Mouse (Mus musculus): ENCODE results near the gene Grpr. TPM values are rescaled to one million over a fixed set of nuclear protein-coding genes. Genes with fewer than 3 reads are reported as not detected.
A peak's percentile ranks its signal among the peaks of the same experiment; 100 is the strongest.

Gene Grpr
- polyA plus RNA-seq (2015; fragmentation: Nextera tagmentation; extraction: Ambion mirVana), result 0.26 and 0.35 TPM in 2 replicates

GRCm38 (mm10) chrX:163549666-163550065 lies at the start of gene Grpr:
Grpr (minus strand) TSS chrX:163549677.
- peak; percentile 98 for ATAC-seq (ENCODE audit: low FRiP score, low TSS enrichment)

DNA sequence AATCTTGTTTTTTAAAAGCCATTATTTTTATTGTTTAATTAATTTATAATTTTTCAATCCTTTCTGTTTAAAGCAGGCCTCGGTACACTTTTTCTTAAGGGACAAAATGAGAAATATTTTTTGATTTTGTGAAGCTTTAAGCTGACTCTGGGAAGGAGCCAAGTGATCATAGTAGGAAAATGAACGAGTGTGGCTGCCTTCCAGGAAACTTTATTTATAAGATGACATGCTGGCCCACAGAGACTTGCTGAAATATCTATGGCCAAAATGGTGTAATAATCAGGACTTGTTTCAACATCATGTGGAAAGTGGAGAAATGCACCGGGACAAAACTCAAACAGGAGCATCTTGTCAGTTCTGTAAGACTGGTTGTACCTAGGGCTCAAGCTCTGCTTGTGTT lies 11.0 kb upstream of the Grpr start:
- Histone ChIP-seq H3K27ac (ENCODE audit: low read length) (no peak overlapping the region), H3K9me3 (ENCODE audit: low read length) (no peaks in the 10 kb centered on the region), H3K4me3 (ENCODE audit: low read length) (no peak overlapping the region), H3K4me1 (ENCODE audit: insufficient read depth, low read length) (no peaks in the 10 kb centered on the region), H3K27me3 (ENCODE audit: insufficient read depth, low read length) (peaks cover 10% of the 10 kb centered on the region; the same call in 1 of the 2 replicates), H3K4me2 (replicated peaks; ENCODE audit: low read depth, low read length) (no peak overlapping the region), H3K9ac (replicated peaks; ENCODE audit: low read length) (no peak overlapping the region), H3K36me3 (ENCODE audit: insufficient read depth, low read length) (no peaks in the 10 kb centered on the region)
- 69% methylated on average over 3 of the region's 3 CpGs for WGBS
- ATAC-seq (ENCODE audit: low FRiP score, low TSS enrichment), result no peak

More at GRCm38 (mm10) chrX:163549666-163550065, at the start of gene Grpr:
- no peaks in the 10 kb centered on the region for H3K36me3 ChIP-seq (ENCODE audit: insufficient read depth, low read length)
- no peak within 1 kb of the TSS for H3K4me2 ChIP-seq (replicated peaks; ENCODE audit: low read depth, low read length)
- no peak within 1 kb of the TSS for H3K27ac ChIP-seq (ENCODE audit: low read length)
- no peak within 1 kb of the TSS for H3K9ac ChIP-seq (replicated peaks; ENCODE audit: low read length)
- no peak within 1 kb of the TSS for H3K4me3 ChIP-seq (ENCODE audit: low read length)
- peaks cover 15% of the 10 kb centered on the region for H3K27me3 ChIP-seq (ENCODE audit: insufficient read depth, low read length)
- no peaks in the 10 kb centered on the region for H3K4me1 ChIP-seq (ENCODE audit: insufficient read depth, low read length)
- 23% methylated on average over 7 of the region's 7 CpGs for WGBS
- no peaks in the 10 kb centered on the region for H3K9me3 ChIP-seq (ENCODE audit: low read length)

DNA sequence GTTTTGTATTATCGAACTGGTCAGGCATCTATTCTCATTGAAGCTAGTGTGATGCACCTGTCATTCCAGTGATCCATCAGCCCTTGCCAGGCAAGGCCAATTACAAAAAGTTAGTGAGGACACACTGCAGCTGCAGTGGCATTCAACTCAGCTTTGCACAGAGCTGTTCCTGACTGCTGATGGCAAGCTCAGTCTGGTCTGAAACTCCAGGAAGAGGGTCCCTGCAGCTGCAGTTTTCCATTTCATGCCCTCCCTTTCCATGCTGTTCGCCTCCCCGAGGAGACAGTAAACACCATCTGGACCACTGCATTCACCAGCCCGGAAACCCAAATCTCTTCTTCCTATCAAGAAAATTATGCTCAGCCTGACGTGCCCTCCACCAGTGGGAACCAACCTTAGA lies 2.4 kb downstream of the Grpr start:
- 81% methylated on average over 5 of the region's 5 CpGs for WGBS
- Histone ChIP-seq H3K9me3 (ENCODE audit: low read length) (no peaks in the 10 kb centered on the region), H3K4me3 (ENCODE audit: low read length) (no peak overlapping the region), H3K27me3 (ENCODE audit: insufficient read depth, low read length) (peaks cover 16% of the 10 kb centered on the region), H3K4me1 (ENCODE audit: insufficient read depth, low read length) (no peaks in the 10 kb centered on the region), H3K36me3 (ENCODE audit: insufficient read depth, low read length) (no peaks in the 10 kb centered on the region), H3K27ac (ENCODE audit: low read length) (no peak overlapping the region), H3K9ac (replicated peaks; ENCODE audit: low read length) (no peak overlapping the region), H3K4me2 (replicated peaks; ENCODE audit: low read depth, low read length) (no peak overlapping the region)
- ATAC-seq (ENCODE audit: low FRiP score, low TSS enrichment), result no peak

DNA sequence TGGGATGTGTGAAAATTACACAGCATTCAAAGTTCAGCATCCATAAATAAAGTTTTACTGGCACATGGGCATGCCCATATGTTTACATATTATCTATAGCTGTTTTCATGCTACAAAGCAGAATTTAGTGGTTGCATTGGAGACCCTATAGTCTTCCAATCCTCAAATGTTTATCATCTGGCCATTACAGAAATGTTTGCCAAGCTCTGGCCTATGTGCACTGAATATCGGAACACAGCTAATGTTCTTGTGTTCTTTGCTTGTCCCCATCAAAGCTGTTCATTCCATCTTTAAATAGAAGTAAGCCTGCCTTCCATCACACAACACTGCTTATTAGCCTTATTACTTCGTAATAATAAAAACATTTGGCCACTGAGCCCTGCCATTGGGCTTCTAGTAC lies 16.6 kb downstream of the Grpr start:
- ATAC-seq (ENCODE audit: low FRiP score, low TSS enrichment), result no peak
- WGBS, result 63% methylated on average over 2 of the region's 2 CpGs
- no peak overlapping the region for H3K4me3 ChIP-seq (ENCODE audit: low read length)

DNA sequence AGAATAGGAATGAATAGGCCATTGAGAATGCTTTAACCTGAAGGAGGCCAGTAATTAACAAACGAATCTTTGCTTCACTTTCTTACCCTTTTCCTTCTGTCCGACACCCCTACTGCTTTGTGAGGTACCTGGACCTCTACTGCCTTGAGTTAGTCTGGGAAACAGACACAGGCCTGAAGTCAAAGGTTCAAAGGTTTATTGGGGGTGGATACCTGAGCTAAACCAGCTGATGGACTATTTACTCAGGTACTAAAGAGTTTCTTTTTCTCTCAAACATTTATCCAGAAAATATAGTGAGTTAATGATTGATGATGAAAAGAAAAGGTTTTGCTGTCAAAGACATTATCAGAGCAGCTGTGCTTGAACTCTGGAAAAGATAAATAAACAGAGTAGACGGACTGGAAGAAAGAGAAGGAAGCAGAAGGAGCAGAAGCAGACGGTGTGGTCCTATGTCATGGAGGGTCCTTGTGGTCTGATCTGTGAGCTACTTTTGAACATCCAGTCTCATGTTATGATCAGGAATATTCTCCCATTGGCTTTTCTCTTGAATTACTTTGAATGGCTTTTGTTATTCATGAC lies 30.4 kb downstream of the Grpr start:
- no peak overlapping the region for H3K27ac ChIP-seq (ENCODE audit: low read length)
- no peaks in the 10 kb centered on the region for H3K36me3 ChIP-seq (ENCODE audit: insufficient read depth, low read length)
- no peaks in the 10 kb centered on the region for H3K9me3 ChIP-seq (ENCODE audit: low read length)
- H3K27me3 ChIP-seq (ENCODE audit: insufficient read depth, low read length), result peaks cover 19% of the 10 kb centered on the region; the same call in 1 of the 2 replicates
- H3K4me3 ChIP-seq (ENCODE audit: low read length), result no peak overlapping the region
- H3K9ac ChIP-seq (replicated peaks; ENCODE audit: low read length), result no peak overlapping the region
- no peak overlapping the region for H3K4me2 ChIP-seq (replicated peaks; ENCODE audit: low read depth, low read length)
- ATAC-seq (ENCODE audit: low FRiP score, low TSS enrichment), result no peak
- no peaks in the 10 kb centered on the region for H3K4me1 ChIP-seq (ENCODE audit: insufficient read depth, low read length)
- 47% methylated on average over 4 of the region's 4 CpGs for WGBS

More for the DNA sequence above, 16.6 kb downstream of the Grpr start:
- Histone ChIP-seq H3K27ac (ENCODE audit: low read length) (no peak overlapping the region), H3K4me1 (ENCODE audit: insufficient read depth, low read length) (no peaks in the 10 kb centered on the region), H3K36me3 (ENCODE audit: insufficient read depth, low read length) (no peaks in the 10 kb centered on the region), H3K27me3 (ENCODE audit: insufficient read depth, low read length) (peaks cover 10% of the 10 kb centered on the region; the same call in 1 of the 2 replicates), H3K4me2 (replicated peaks; ENCODE audit: low read depth, low read length) (no peak overlapping the region), H3K9ac (replicated peaks; ENCODE audit: low read length) (no peak overlapping the region), H3K9me3 (ENCODE audit: low read length) (no peaks in the 10 kb centered on the region)

DNA sequence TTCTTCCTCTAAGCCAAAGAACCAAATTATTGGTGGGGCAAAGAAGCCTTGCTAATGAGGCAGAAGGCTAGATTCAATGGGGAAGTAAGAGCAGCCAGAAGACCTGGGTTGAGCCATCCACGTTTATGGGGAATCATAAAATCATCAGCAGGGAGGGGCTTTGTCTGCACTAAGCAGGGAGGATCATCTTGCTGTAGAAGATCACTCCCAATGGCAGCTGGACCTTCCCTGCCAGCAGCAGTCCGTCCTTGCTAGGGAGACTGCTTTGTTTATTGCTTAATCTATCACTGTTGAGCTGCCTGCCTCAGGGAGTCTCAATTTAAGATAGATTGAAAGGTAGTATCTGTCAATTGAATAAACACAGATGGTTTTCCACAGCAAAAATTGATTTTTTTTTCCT lies 37.7 kb downstream of the Grpr start:
- H3K4me1 ChIP-seq (ENCODE audit: insufficient read depth, low read length), result no peaks in the 10 kb centered on the region
- 29% methylated on average over 2 of the region's 2 CpGs for WGBS
- H3K36me3 ChIP-seq (ENCODE audit: insufficient read depth, low read length), result no peaks in the 10 kb centered on the region
- no peak overlapping the region for H3K4me3 ChIP-seq (ENCODE audit: low read length)
- H3K27ac ChIP-seq (ENCODE audit: low read length), result no peak overlapping the region
- no peaks in the 10 kb centered on the region for H3K9me3 ChIP-seq (ENCODE audit: low read length)
- no peak overlapping the region for H3K9ac ChIP-seq (replicated peaks; ENCODE audit: low read length)
- H3K27me3 ChIP-seq (ENCODE audit: insufficient read depth, low read length), result peaks cover 33% of the 10 kb centered on the region
- H3K4me2 ChIP-seq (replicated peaks; ENCODE audit: low read depth, low read length), result no peak overlapping the region
- no peak for ATAC-seq (ENCODE audit: low FRiP score, low TSS enrichment)

DNA sequence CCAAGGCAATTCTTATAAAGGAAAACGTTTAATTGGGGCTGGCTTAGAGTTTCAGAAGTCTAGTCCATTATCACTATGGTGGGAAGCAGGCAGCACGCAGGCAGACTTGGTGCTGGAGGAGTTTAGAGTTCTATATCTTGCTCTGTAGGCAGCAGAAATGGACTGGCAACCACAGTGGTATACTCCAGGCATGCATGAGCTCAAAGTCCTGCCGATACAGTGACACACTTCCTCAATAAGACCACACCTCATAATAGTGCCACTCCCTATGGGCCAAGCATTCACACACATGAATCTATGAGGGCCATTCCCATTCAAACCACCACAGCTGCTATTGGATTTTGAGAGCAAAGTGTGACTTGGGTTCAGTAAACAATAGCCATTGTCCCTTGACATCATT lies 47.4 kb downstream of the Grpr start:
- no peaks in the 10 kb centered on the region for H3K36me3 ChIP-seq (ENCODE audit: insufficient read depth, low read length)
- H3K27ac ChIP-seq (ENCODE audit: low read length), result no peak overlapping the region
- no peak overlapping the region for H3K9ac ChIP-seq (replicated peaks; ENCODE audit: low read length)
- H3K9me3 ChIP-seq (ENCODE audit: low read length), result no peaks in the 10 kb centered on the region
- no peak for ATAC-seq (ENCODE audit: low FRiP score, low TSS enrichment)
- H3K4me3 ChIP-seq (ENCODE audit: low read length), result no peak overlapping the region
- no peaks in the 10 kb centered on the region for H3K4me1 ChIP-seq (ENCODE audit: insufficient read depth, low read length)
- H3K27me3 ChIP-seq (ENCODE audit: insufficient read depth, low read length), result no peaks in the 10 kb centered on the region; the same call in 1 of the 2 replicates
- no peak overlapping the region for H3K4me2 ChIP-seq (replicated peaks; ENCODE audit: low read depth, low read length)
- WGBS, result 79% methylated on average over 3 of the region's 3 CpGs

Other genes with a start within 250 kb of the Grpr start
- not detected in 2 replicates for gene Rnf138rt1, start 211.7 kb upstream of the Grpr start, polyA plus RNA-seq (2015; fragmentation: Nextera tagmentation; extraction: Ambion mirVana)